Mouse (Mus musculus) adrenal gland, postnatal 14 days (tissue): ENCODE measurements around the gene Ttf2. TPM values are rescaled to one million over a fixed set of nuclear protein-coding genes. Genes with fewer than 3 reads are reported as not detected.

Experiments
- DNase-seq: peaks from one replicate; pipeline ENCODE4 v3.0.0; 2021; ENCODE audit warnings: mixed read lengths
- long read RNA-seq, 2 experiments: library from polyadenylated mRNA; stranded (forward); transcript quantifications; one replicate each; pipeline ENCODE4 v2.0.0; 2021
- total RNA-seq: library from RNA; stranded (reverse); gene quantifications from 2 replicates; pipeline ENCODE4 v1.2.3, GENCODE M21; 2021

Ttf2 gene
- 9.5 and 10.7 TPM in 2 replicates for total RNA-seq
- long read RNA-seq, experiment 1, full-length matches to known transcripts: 4 of 7 reads
- long read RNA-seq, experiment 1, partial matches to known transcripts: 1 of 7 reads
- long read RNA-seq, experiment 1, other reads (novel, unspliced or antisense): 2 of 7 reads
- long read RNA-seq, experiment 2, partial matches to known transcripts: 2 of 3 reads
- long read RNA-seq, experiment 2, other reads (novel, unspliced or antisense): 1 of 3 reads

GRCm38 (mm10) chr3:100969176-100969917 lies at the start of gene Ttf2:
TSS of gene Ttf2 (minus strand) at chr3:100969663.
- DNase-seq: peak; percentile 96

GRCm38 (mm10) chr3:101018494-101018893 lies 49.0 kb upstream of the Ttf2 start:
- DNase-seq: no peak

- DNase-seq: no peak
Observed at GRCm38 (mm10) chr3:101016050-101016449, 46.6 kb upstream of the Ttf2 start.

- DNase-seq: no peak
Observed at GRCm38 (mm10) chr3:101015254-101015653, 45.8 kb upstream of the Ttf2 start.

GRCm38 (mm10) chr3:101013536-101013935 lies 44.1 kb upstream of the Ttf2 start:
- no peak for DNase-seq

- DNase-seq: no peak
Observed at GRCm38 (mm10) chr3:101013005-101013404, 43.5 kb upstream of the Ttf2 start.

- DNase-seq: no peak
Observed at GRCm38 (mm10) chr3:101012597-101012996, 43.1 kb upstream of the Ttf2 start.

- peak; percentile 23 for DNase-seq
Observed at GRCm38 (mm10) chr3:101012131-101012571, 42.7 kb upstream of the Ttf2 start.

GRCm38 (mm10) chr3:101011203-101011600 lies 41.7 kb upstream of the Ttf2 start:
- no peak for DNase-seq

- no peak for DNase-seq
Observed at GRCm38 (mm10) chr3:101010589-101011202, 41.2 kb upstream of the Ttf2 start.

- DNase-seq: no peak
Observed at GRCm38 (mm10) chr3:101007112-101007782, 37.8 kb upstream of the Ttf2 start.

- no peak for DNase-seq
Observed at GRCm38 (mm10) chr3:101005392-101005791, 35.9 kb upstream of the Ttf2 start.

GRCm38 (mm10) chr3:101003575-101004356 lies 34.3 kb upstream of the Ttf2 start:
- no peak for DNase-seq

GRCm38 (mm10) chr3:100999732-101000131 lies 30.3 kb upstream of the Ttf2 start:
- no peak for DNase-seq

- DNase-seq: peak; percentile 87
Observed at GRCm38 (mm10) chr3:100998904-100999340, 29.5 kb upstream of the Ttf2 start.

- no peak for DNase-seq
Observed at GRCm38 (mm10) chr3:100997785-100998570, 28.5 kb upstream of the Ttf2 start.

- no peak for DNase-seq
Observed at GRCm38 (mm10) chr3:100994252-100994651, 24.8 kb upstream of the Ttf2 start.

- DNase-seq: peak; percentile 43
Observed at GRCm38 (mm10) chr3:100993718-100994117, 24.3 kb upstream of the Ttf2 start.

- no peak for DNase-seq
Observed at GRCm38 (mm10) chr3:100993158-100993557, 23.7 kb upstream of the Ttf2 start.

- DNase-seq: no peak
Observed at GRCm38 (mm10) chr3:100990231-100990630, 20.8 kb upstream of the Ttf2 start.

- no peak for DNase-seq
Observed at GRCm38 (mm10) chr3:100989417-100989816, 20.0 kb upstream of the Ttf2 start.
